Comparison of ENCODE assay signal across 8 mouse cellular contexts in the genomic region with DNA sequence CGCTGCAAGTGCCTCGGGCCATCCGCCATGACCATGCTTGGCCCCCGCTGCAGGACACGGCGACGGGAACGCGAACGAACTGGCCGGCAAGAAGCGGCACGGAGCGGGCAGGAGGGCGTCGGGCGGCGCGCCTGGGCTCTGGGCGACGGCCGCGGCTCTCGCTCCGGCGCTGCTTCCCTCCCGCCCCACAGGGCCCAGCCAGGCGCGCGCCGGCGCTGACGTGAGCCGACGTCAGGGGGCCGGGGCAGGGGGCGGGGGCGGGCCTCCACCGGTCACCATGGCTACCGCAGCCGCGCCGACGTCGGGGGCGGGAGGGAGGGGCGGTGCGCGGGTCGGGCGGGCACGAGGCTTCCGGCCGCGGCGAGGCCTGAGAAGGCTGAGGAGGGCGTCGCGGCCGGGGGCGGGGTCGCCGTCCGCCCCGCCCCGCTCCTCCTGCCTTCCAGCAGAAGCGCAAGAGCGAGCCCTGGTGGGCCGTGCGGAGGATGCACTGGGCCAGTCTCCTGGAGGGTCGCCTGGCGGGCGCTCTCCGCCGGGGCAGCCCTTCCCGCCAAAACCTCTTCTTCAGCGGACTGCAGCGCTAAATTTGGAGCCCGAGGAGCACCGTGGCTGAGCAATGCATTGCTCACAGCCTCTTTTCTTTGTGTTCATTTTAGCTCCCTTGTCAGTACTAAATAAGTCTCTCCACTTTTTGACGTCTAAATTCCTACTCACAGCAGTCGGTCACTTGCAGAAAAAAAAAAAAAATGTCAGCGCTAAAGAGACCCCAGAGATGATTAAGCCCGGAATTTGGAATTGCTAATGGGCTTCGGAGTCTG. TPM values are rescaled to one million over a fixed set of nuclear protein-coding genes. Genes with fewer than 3 reads are reported as not detected.
DNase-seq lines count a peak whose midpoint lies in the region; ATAC-seq lines count a peak whose summit lies in the region.

A gene (minus strand): TSS at position 233 of the 815 bp plus-strand sequence.

- H3K9ac ChIP-seq in heart, embryonic 11.5 days (ENCODE audit: low read depth, low read length), result peak within 1 kb of the TSS; percentile 86
- H3K9ac ChIP-seq in kidney, embryonic 16.5 days (replicated peaks; ENCODE audit: low read length), result peak within 1 kb of the TSS; percentile 92
- peak within 1 kb of the TSS; percentile 92 for H3K9ac ChIP-seq in liver, embryonic 11.5 days (ENCODE audit: low read depth, low read length)
- peak within 1 kb of the TSS; percentile 83 for H3K9ac ChIP-seq in stomach, embryonic 14.5 days (replicated peaks; ENCODE audit: low read depth, low read length)

- no peaks in the 10 kb centered on the region for H3K36me3 ChIP-seq in heart, embryonic 11.5 days (ENCODE audit: control insufficient read depth, insufficient read depth, low read length)
- H3K36me3 ChIP-seq in kidney, embryonic 16.5 days (ENCODE audit: insufficient read depth, low read length), result no peaks in the 10 kb centered on the region
- no peaks in the 10 kb centered on the region for H3K36me3 ChIP-seq in liver, embryonic 11.5 days (ENCODE audit: control insufficient read depth, insufficient read depth, low read length)
- H3K36me3 ChIP-seq in stomach, embryonic 14.5 days (ENCODE audit: control insufficient read depth, insufficient read depth, low read length), result no peaks in the 10 kb centered on the region

- peak; percentile 88 for ATAC-seq in erythroblast, adult 5-6 weeks (replicated peaks; ENCODE audit: low FRiP score, poor library complexity, severe bottlenecking)
- peak; percentile 95 for ATAC-seq in heart, embryonic 11.5 days (replicated peaks; ENCODE audit: insufficient number of reproducible peaks, low FRiP score, low TSS enrichment)
- ATAC-seq in kidney, embryonic 16.5 days (ENCODE audit: low FRiP score, low TSS enrichment), result peak; percentile 97
- ATAC-seq in liver, embryonic 11.5 days (replicated peaks; ENCODE audit: low FRiP score), result peak; percentile 96
- ATAC-seq in stomach, embryonic 14.5 days (ENCODE audit: insufficient number of reproducible peaks, insufficient read depth, low FRiP score, low read depth), result peak; percentile 97

- WGBS in heart, embryonic 11.5 days (ENCODE audit: insufficient replicate concordance), result under 1% methylated on average over 46 of the region's 85 CpGs
- WGBS in kidney, embryonic 16.5 days, result under 1% methylated on average over 64 of the region's 85 CpGs
- under 1% methylated on average over 73 of the region's 85 CpGs for WGBS in liver, embryonic 11.5 days
- 1% methylated on average over 70 of the region's 85 CpGs for WGBS in stomach, embryonic 14.5 days

- peaks cover 8% of the 10 kb centered on the region; the same call in 1 of the 2 replicates for H3K4me1 ChIP-seq in heart, embryonic 11.5 days (ENCODE audit: control insufficient read depth, insufficient read depth, low read length)
- H3K4me1 ChIP-seq in kidney, embryonic 16.5 days (ENCODE audit: insufficient read depth, low read length), result peaks cover 11% of the 10 kb centered on the region
- peaks cover 6% of the 10 kb centered on the region; the same call in 1 of the 2 replicates for H3K4me1 ChIP-seq in liver, embryonic 11.5 days (replicated peaks; ENCODE audit: control insufficient read depth, insufficient read depth, low read length)
- H3K4me1 ChIP-seq in stomach, embryonic 14.5 days (ENCODE audit: control insufficient read depth, insufficient read depth, low read length), result peaks cover 6% of the 10 kb centered on the region; the same call in 1 of the 2 replicates

- peak within 1 kb of the TSS; percentile 92 for H3K4me3 ChIP-seq in heart, embryonic 11.5 days (ENCODE audit: low read depth, low read length)
- peak within 1 kb of the TSS; percentile 94 for H3K4me3 ChIP-seq in kidney, embryonic 16.5 days (ENCODE audit: low read length)
- peak within 1 kb of the TSS; percentile 89 for H3K4me3 ChIP-seq in liver, embryonic 11.5 days (ENCODE audit: low read depth, low read length)
- peak within 1 kb of the TSS; percentile 87 for H3K4me3 ChIP-seq in stomach, embryonic 14.5 days (ENCODE audit: low read depth, low read length)

- peak within 1 kb of the TSS; percentile 87 for H3K27ac ChIP-seq in heart, embryonic 11.5 days (ENCODE audit: low read depth, low read length)
- peak within 1 kb of the TSS; percentile 92 for H3K27ac ChIP-seq in kidney, embryonic 16.5 days (ENCODE audit: low read length)
- peak within 1 kb of the TSS; percentile 89 for H3K27ac ChIP-seq in liver, embryonic 11.5 days (ENCODE audit: low read depth, low read length)
- peak within 1 kb of the TSS; percentile 91 for H3K27ac ChIP-seq in stomach, embryonic 14.5 days (ENCODE audit: low read length)

- DNase-seq in B cell, adult 2 months, result peak; percentile 92
- DNase-seq in brain, adult 2 months (ENCODE audit: low read depth, low spot score), result peak; percentile 96
- peak; percentile 94 for DNase-seq in liver, embryonic 11.5 days (ENCODE audit: low spot score)
- peak; percentile 96 for DNase-seq in naive thymus-derived CD4-positive, alpha-beta T cell, adult 2 months (ENCODE audit: low read depth)

- peak within 1 kb of the TSS; percentile 79 for H3K4me2 ChIP-seq in heart, embryonic 11.5 days
- peak within 1 kb of the TSS; percentile 91 for H3K4me2 ChIP-seq in kidney, embryonic 16.5 days (replicated peaks; ENCODE audit: low read depth, low read length)
- H3K4me2 ChIP-seq in liver, embryonic 11.5 days, result peak within 1 kb of the TSS; percentile 93
- H3K4me2 ChIP-seq in stomach, embryonic 14.5 days (replicated peaks; ENCODE audit: low read depth, low read length), result peak within 1 kb of the TSS; percentile 74

- no peaks in the 10 kb centered on the region for H3K9me3 ChIP-seq in heart, embryonic 11.5 days (replicated peaks; ENCODE audit: control insufficient read depth, low read length)
- no peaks in the 10 kb centered on the region for H3K9me3 ChIP-seq in kidney, embryonic 16.5 days (ENCODE audit: low read length)
- H3K9me3 ChIP-seq in liver, embryonic 11.5 days (ENCODE audit: control insufficient read depth, low read length), result no peaks in the 10 kb centered on the region
- H3K9me3 ChIP-seq in stomach, embryonic 14.5 days (ENCODE audit: control insufficient read depth, low read depth, low read length), result no peaks in the 10 kb centered on the region

- H3K27me3 ChIP-seq in heart, embryonic 11.5 days (ENCODE audit: control insufficient read depth, insufficient read depth, low read length), result no peaks in the 10 kb centered on the region
- H3K27me3 ChIP-seq in kidney, embryonic 16.5 days (ENCODE audit: insufficient read depth, low read length), result no peaks in the 10 kb centered on the region
- no peaks in the 10 kb centered on the region for H3K27me3 ChIP-seq in liver, embryonic 11.5 days (replicated peaks; ENCODE audit: control insufficient read depth, insufficient read depth, low read length)
- no peaks in the 10 kb centered on the region for H3K27me3 ChIP-seq in stomach, embryonic 14.5 days (ENCODE audit: control insufficient read depth, insufficient read depth, low read length)

RNA-seq across cellular contexts. Expression of the gene that starts here (rescaled TPM):
- total RNA-seq in erythroblast, adult 5-6 weeks (2015; ENCODE audit: low replicate concordance), result 47.6 and 53.6 TPM in 2 replicates
- total RNA-seq in erythroblast, adult 5-6 weeks (2017; ENCODE audit: low replicate concordance), result 57.9 and 60.9 TPM in 2 replicates
- 15.6 and 17.1 TPM in 2 replicates for polyA plus RNA-seq in heart, embryonic 11.5 days (2014; fragmentation: Nextera tagmentation; extraction: Ambion mirVana)
- polyA plus RNA-seq in kidney, embryonic 16.5 days (2015; fragmentation: Nextera tagmentation; extraction: Ambion mirVana), result 15.5 and 19.4 TPM in 2 replicates
- polyA plus RNA-seq in liver, embryonic 11.5 days (2014; fragmentation: Nextera tagmentation; extraction: Ambion mirVana), result 14.2 and 15.8 TPM in 2 replicates
- polyA plus RNA-seq in stomach, embryonic 14.5 days (2014; fragmentation: Nextera tagmentation; extraction: Ambion mirVana), result 24.2 and 27.2 TPM in 2 replicates

Comparison
In these comparisons a context has a peak if more than half of its experiments do, and no peak if none do; other contexts are left out.
1. Peak in every context shown above with its lines: DNase-seq, ATAC-seq, H3K4me3 ChIP-seq and H3K27ac ChIP-seq.